Mouse (Mus musculus): ENCODE results near the gene Ephx1.
"Not testable (repeated sequence)": the region's sequence is repeated elsewhere in the genome, so short reads cannot be mapped to it uniquely, and the experiment has no call there.

Gene Ephx1

DNA sequence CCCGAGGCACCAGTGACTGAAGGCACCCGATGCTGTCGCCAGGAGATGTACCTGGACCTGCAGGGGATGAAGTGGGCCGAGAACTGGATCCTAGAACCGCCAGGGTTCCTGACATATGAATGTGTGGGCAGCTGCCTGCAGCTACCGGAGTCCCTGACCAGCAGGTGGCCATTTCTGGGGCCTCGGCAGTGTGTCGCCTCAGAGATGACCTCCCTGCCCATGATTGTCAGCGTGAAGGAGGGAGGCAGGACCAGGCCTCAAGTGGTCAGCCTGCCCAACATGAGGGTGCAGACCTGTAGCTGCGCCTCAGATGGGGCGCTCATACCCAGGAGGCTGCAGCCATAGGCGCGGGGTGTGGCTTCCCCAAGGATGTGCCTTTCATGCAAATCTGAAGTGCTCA is 83.1 kb downstream of the Ephx1 start:
- DNase-seq (ENCODE audit: low spot score): not testable (repeated sequence)

DNA sequence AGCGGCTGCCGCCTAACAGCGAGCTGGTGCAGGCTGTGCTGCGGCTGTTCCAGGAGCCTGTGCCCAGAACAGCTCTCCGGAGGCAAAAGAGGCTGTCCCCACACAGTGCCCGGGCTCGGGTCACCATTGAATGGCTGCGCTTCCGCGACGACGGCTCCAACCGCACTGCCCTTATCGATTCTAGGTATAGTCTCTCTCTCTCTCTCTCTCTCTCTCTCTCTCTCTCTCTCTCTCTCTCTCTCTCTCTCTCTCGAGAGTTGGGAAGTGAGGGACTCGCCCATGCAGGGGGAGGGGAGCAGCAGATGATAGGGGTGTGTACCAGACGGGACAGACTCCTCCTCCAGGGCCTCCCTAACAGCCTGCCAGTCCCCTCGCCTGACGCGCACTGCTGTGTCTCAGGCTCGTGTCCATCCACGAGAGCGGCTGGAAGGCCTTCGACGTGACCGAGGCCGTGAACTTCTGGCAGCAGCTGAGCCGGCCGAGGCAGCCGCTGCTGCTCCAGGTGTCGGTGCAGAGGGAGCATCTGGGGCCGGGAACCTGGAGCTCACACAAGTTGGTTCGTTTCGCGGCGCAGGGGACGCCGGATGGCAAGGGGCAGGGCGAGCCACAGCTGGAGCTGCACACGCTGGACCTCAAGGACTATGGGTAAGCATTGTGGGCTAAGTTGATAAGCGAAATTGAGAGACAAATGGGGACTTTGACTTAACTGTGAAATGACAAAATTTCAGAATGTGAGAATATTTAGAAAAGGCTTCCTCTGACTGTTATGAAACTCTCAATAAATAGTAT is 83.9 kb downstream of the Ephx1 start:
- DNase-seq (ENCODE audit: low spot score): not testable (repeated sequence)

DNA sequence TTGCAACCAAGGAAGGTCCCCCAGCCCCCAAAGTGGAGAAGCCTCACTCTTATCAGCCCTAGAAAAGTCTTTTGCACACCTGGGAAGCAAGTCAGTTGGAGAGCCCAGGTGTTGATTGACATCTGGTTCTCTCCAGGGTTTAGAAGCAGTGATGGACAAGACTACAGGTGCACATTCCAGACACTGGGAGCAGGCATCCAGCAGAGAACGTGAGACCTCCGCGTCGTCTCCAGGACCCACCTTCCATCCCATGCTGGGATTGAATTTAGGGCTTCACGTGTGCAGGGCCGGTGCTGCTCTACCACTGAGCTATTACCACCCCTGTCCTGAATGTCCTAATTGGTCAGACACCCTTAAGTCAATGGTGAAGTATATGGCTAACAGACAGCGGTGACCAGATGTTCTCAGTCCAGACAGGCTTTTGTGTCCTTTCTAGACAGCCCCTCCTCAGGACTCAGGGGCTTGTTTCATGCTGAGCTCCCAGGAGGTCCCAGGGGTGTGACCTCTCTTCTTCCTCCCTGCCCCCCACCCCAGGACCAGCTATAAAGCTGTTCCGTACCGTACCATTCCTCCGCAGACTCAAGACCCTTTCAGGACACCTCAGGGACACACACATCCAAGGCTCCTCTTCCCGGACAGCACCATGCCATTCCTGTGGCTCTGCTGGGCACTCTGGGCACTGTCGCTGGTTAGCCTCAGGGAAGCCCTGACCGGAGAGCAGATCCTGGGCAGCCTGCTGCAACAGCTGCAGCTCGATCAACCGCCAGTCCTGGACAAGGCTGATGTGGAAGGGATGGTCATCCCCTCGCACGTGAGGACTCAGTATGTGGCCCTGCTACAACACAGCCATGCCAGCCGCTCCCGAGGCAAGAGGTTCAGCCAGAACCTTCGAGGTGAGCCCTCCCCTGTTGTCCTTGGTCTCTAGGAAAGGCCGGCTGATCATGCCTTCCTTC is 86.0 kb downstream of the Ephx1 start, which contains the start of gene Lefty1:
TSS of gene Lefty1 (plus strand) at position 556 of the 953 bp plus-strand sequence.
- DNase-seq (ENCODE audit: low spot score): no peak

DNA sequence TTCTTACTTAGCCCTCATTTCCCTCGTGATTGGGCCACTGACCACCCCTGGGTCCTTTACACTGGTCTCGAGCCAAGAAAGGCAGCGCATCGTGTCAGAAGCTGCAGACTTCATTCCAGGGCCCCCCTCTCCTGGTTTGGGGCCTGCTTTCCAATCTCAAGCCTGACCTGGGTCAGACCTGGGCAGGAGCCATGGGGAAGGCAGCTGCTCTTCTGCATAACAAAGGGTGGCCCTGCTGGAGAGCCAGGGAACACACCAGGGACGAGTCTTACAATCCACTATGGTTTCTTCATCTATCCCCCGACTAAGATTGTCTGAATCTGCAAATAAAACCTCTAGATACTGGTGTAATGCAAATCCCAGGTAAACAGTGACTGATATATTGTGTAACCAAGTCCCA is 87.0 kb downstream of the Ephx1 start:
- no peak for DNase-seq (ENCODE audit: low spot score)

DNA sequence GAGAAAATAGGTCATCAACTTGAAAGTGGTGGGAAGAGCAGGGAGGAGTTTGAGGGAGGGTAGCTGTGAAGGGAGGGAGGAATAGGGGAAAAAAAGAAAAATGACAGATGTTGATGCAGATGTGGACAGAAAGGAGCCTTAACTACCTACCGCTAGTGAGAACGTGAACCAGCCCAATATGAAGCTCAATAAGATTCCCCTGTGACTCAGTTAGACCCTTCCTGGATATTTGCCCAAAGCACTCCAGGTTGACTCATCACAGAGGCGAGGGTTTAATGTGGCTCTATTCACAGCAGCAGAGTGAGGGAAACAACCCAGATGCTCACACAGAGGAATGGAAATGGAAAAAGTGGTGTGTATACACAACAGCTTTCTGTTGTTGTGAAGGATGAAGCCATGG is 89.6 kb downstream of the Ephx1 start:
- no peak for DNase-seq (ENCODE audit: low spot score)

DNA sequence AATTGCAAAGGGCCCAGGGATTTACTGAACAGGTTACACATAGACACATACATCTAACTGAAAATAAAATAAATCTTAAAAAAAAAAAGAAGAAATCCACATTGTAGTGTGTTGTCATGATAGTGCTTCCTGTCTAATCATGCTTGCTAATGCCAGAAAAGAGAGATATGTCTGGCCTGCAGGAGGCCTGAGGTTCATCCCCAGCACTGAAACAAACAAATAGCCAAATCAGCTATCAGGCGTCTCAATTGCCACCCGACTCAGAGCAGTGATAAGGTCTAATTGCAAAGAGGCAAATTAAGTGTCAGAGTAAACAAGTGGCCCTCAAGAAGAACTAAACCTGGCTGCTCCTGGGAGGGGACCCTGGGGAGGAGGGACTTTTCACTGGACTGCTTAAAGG is 91.1 kb downstream of the Ephx1 start:
- DNase-seq (ENCODE audit: low spot score): no peak

DNA sequence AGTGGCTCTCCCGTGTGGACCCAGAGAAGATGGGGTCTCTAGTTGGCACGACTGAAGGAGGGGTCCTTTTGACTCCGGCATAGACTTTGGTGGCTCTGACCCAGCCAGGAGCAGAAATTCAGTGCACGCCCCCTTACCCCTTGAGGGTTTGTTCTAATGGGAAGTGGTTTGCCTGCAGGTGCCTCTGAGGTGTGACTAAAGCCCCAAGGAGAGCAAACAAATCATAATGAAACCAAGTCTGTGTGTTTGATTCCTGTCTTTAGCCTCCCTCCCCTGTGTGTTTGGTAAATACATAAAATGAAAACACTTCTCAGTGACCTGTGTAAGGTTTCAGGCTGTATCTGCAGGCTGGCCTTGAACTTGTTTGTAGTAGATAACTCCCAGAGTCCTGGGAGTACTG is 94.4 kb downstream of the Ephx1 start:
- no peak for DNase-seq (ENCODE audit: low spot score)
